Mouse (Mus musculus) stomach, embryonic 14.5 days (tissue): ENCODE measurements around the gene Abhd2. TPM values are rescaled to one million over a fixed set of nuclear protein-coding genes. Genes with fewer than 3 reads are reported as not detected.
"Not testable (repeated sequence)": the region's sequence is repeated elsewhere in the genome, so short reads cannot be mapped to it uniquely, and the experiment has no call there.

Experiments used
- ATAC-seq: fragments of 200-750 bp; cut with Nextera tagmentation; 2 replicates; pipeline ENCODE4 v1.8.0; 2017; ENCODE audit warnings: low read depth, moderate TSS enrichment; ENCODE audit not compliant: insufficient number of reproducible peaks, insufficient read depth, low FRiP score
- H3K27ac ChIP-seq: fragments of 300-500 bp; sonication (generic); 2 replicates; pipeline ENCODE4 v1.5.1; 2014; ENCODE audit warnings: mild to moderate bottlenecking, low read length, moderate library complexity, mixed read lengths
- H3K27me3 ChIP-seq: fragments of 300-500 bp; sonication (generic); 2 replicates; pipeline ENCODE4 v1.6.1; 2014; ENCODE audit warnings: low read length, control low read depth, mixed read lengths; ENCODE audit not compliant: control insufficient read depth, insufficient read depth
- H3K36me3 ChIP-seq: fragments of 300-500 bp; sonication (generic); 2 replicates; pipeline ENCODE4 v1.6.1; 2014; ENCODE audit warnings: mild to moderate bottlenecking, control low read depth, low read length, moderate library complexity, mixed read lengths; ENCODE audit not compliant: control insufficient read depth, insufficient read depth
- H3K4me1 ChIP-seq: fragments of 300-500 bp; sonication (generic); 2 replicates; pipeline ENCODE4 v1.6.1; 2014; ENCODE audit warnings: low read length, control low read depth, mixed read lengths; ENCODE audit not compliant: control insufficient read depth, insufficient read depth
- H3K4me2 ChIP-seq: fragments of 300-500 bp; sonication (generic); replicated peaks from 2 replicates; pipeline ENCODE4 v1.6.1; 2014; ENCODE audit warnings: low read depth, low read length, control low read depth
- H3K4me3 ChIP-seq: fragments of 300-500 bp; sonication (generic); 2 replicates; pipeline ENCODE4 v1.5.1; 2014; ENCODE audit warnings: low read depth, low read length, control low read depth
- H3K9ac ChIP-seq: fragments of 300-500 bp; sonication (generic); replicated peaks from 2 replicates; pipeline ENCODE4 v1.6.1; 2014; ENCODE audit warnings: low read depth, mild to moderate bottlenecking, control low read depth, low read length, moderate library complexity, mixed read lengths
- H3K9me3 ChIP-seq: fragments of 300-500 bp; sonication (generic); 2 replicates; pipeline ENCODE4 v1.6.1; 2016; ENCODE audit warnings: low read depth, low read length, control low read depth; ENCODE audit not compliant: control insufficient read depth
- WGBS: fragments of 180-500 bp; shearing (Covaris S2); extraction: QIAGEN DNeasy Blood & Tissue Kit; methylation state at CpG from one replicate; pipeline ENCODE4 v1.1.7; 2014; 5-methylcytosine and 5-hydroxymethylcytosine counted together
- polyA plus RNA-seq: library from polyadenylated mRNA; unstranded; fragments of >200 nt; fragmentation: Nextera tagmentation; extraction: Ambion mirVana; gene quantifications from 2 replicates; pipeline ENCODE4 v1.2.1, GENCODE M21; 2014

Gene Abhd2
- polyA plus RNA-seq, 1 experiment from 2014 or later, result 15.0 TPM

DNA sequence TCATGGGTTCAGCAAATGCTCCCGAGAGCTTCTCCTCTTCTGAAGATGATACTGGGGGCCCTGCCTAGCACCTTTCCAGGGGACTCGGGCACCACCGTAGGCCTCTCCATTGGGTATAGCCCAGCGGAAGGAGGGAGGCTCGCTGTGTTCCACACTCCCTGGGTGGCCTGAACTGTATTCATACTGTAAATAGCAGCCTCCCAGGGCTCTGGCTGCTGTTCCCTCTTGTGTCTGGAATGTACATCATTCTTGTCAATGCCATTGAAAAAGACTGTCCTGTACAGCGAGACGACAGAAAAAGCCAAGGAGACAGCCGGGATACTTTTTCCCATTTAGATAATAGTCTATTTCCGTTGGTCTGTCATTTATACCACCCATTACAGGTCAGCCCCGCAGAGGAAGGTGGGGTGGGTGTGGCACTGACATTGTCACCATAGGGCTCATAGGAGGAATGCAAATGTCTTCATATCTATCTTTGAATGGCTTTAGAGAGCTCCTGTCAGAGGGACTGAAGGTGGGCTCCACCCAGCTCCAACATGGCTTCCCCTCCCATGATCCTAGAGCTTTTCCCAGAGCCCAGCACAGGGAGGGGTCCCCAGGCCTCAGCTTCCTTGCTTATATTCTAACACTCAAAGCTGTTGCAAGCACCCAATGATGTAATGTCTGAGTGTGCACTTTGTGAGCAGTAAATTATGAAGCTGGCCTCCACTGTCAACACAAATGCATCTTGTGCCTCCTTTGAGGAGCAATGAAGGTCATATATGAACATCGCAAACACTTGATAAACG is 10.1 kb downstream of the Abhd2 start:
- H3K27ac ChIP-seq, result no peak overlapping the region
- no peak for ATAC-seq
- H3K4me3 ChIP-seq, result no peak overlapping the region
- H3K4me2 ChIP-seq, result no peak overlapping the region
- 57% methylated on average over 12 of the region's 12 CpGs for WGBS
- no peaks in the 10 kb centered on the region for H3K9me3 ChIP-seq
- H3K36me3 ChIP-seq, result no peaks in the 10 kb centered on the region
- no peak overlapping the region for H3K9ac ChIP-seq
- H3K27me3 ChIP-seq, result no peaks in the 10 kb centered on the region
- peaks cover 28% of the 10 kb centered on the region for H3K4me1 ChIP-seq

DNA sequence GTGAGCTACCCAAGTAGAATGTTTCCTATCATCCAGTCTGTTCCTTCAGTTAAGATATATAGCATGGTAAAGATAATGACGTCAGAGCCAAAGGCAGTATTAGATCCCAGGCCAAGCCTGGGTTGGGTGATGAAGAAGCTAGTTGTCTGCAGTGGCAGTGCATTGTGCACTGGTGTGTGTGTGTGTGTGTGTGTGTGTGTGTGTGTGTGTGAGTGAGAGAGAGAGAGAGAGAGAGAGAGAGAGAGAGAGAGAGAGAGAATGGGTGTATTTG is 10.6 kb downstream of the Abhd2 start:
- not testable (repeated sequence) for ATAC-seq

DNA sequence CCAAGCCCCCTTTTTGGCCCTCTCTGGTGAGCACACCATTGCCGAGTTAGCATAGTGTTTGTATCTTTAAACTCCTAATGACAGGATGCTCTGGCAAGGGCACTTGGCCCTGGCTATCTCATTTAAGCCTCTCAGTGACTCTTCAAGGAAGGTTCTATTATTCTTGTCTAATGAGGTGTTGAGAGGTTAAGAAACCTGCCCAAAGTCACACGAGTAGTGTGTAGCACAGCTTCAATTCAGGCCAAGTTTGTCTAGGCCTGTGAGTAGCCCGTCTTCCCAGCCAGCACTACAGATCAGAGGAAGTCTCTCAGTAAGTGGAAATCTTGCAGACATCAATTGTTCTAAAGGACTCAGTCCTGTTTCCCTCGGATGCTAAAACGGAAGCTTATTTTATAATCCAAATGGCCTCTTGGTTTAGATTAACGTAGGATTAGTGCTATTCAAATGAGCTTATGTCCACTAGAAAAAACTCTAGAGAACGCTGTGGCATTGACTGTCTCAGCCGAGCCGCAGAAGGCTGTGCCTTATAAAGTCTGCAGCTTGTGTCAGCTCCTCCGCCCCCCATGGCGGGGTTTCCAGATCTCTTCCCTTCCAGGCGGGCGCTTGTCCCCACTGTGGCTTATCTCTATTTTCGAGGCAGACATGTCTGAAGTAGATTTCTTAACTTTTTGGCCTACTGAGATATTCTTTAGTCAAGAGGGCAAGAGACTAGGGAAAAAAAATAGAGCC is 11.3 kb downstream of the Abhd2 start:
- Histone ChIP-seq H3K27me3 (no peaks in the 10 kb centered on the region), H3K9me3 (no peaks in the 10 kb centered on the region), H3K4me3 (no peak overlapping the region), H3K9ac (no peak overlapping the region), H3K36me3 (no peaks in the 10 kb centered on the region), H3K4me1 (peaks cover 19% of the 10 kb centered on the region), H3K4me2 (no peak overlapping the region), H3K27ac (no peak overlapping the region)
- WGBS, result 79% methylated on average over 14 of the region's 14 CpGs
- no peak for ATAC-seq

More for the DNA sequence above, 10.6 kb downstream of the Abhd2 start:
- H3K4me2 ChIP-seq, H3K36me3 ChIP-seq, H3K9ac ChIP-seq, H3K9me3 ChIP-seq, H3K27me3 ChIP-seq, H3K27ac ChIP-seq, H3K4me3 ChIP-seq: not testable (repeated sequence)
- WGBS, result 48% methylated on average over 1 of the region's 1 CpGs
- H3K4me1 ChIP-seq, result peaks cover 25% of the 10 kb centered on the region

DNA sequence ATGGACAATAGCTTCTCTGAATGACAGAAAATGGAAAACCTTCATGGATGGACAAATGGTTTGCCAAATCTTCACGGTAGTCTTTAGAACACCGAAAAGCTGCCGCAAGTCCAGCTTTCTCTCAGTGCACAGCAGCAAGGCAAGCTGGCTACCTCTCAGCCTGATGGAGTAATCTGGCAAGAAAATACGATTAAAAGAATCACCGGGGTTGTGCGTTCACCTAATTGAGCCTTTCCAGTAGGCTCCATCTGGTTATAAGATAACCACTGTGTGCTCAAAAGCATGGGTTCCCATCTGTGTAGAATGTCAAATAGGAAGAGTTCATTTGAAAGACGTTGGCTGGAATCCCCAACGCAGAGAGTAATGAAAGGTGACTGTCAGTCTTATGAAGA is 11.9 kb downstream of the Abhd2 start:
- WGBS, result 95% methylated on average over 8 of the region's 8 CpGs
- H3K27ac ChIP-seq, result no peak overlapping the region

DNA sequence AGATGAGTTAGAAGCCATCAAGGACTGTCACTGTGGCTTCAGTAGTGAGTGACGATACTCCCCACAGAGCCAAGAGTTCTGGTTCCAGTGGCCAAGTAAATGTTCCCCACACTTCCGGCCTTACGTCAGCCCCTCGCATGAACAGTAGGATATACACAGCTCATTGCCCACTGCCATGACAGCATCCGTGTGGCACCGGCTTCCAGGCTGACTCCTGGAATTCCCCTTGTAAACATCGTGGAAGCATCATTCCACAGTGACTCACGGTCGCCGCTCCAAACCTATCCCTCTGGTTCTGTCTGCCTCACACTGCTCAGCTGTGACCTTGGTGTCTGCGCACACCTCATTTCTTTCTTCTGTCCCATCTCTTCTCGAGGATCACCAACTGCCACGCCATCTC is 12.4 kb downstream of the Abhd2 start:
- no peak overlapping the region for H3K27ac ChIP-seq
- H3K4me1 ChIP-seq, result peaks cover 13% of the 10 kb centered on the region
- H3K9me3 ChIP-seq, result no peaks in the 10 kb centered on the region
- H3K4me2 ChIP-seq, result no peak overlapping the region
- no peaks in the 10 kb centered on the region for H3K27me3 ChIP-seq
- no peak for ATAC-seq
- H3K9ac ChIP-seq, result no peak overlapping the region
- no peak overlapping the region for H3K4me3 ChIP-seq
- no peaks in the 10 kb centered on the region for H3K36me3 ChIP-seq
- WGBS, result 69% methylated on average over 13 of the region's 13 CpGs

More for the DNA sequence above, 11.9 kb downstream of the Abhd2 start:
- ATAC-seq, result no peak
- Histone ChIP-seq H3K4me2 (no peak overlapping the region), H3K4me3 (no peak overlapping the region), H3K9ac (no peak overlapping the region), H3K27me3 (no peaks in the 10 kb centered on the region), H3K9me3 (no peaks in the 10 kb centered on the region), H3K36me3 (no peaks in the 10 kb centered on the region), H3K4me1 (peaks cover 14% of the 10 kb centered on the region)

DNA sequence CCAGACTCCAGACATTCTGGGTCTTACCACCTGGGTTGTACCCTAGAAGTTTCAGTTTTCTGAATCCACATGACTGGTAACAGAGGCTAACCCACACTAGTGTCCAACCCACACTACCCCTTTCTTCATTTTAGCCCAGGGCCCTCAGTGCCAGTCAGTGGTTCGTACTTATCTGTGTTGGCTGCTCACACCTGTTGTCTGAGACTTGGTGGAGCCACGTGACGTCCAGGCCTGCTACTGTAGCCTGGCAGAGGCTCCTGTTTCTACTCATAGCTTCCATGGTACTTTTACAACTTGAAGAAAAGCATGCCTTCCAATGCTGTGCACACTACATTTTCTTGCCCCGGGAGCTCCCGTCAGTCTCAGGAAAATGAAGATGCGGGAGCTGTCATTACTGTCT is 14.2 kb downstream of the Abhd2 start:
- no peak overlapping the region for H3K27ac ChIP-seq
- ATAC-seq, result no peak
- H3K4me3 ChIP-seq, result no peak overlapping the region
- H3K4me1 ChIP-seq, result peaks cover 13% of the 10 kb centered on the region
- 90% methylated on average over 6 of the region's 6 CpGs for WGBS
- H3K9ac ChIP-seq, result no peak overlapping the region
- H3K9me3 ChIP-seq, result no peaks in the 10 kb centered on the region
- no peaks in the 10 kb centered on the region for H3K27me3 ChIP-seq
- no peak overlapping the region for H3K4me2 ChIP-seq
- H3K36me3 ChIP-seq, result no peaks in the 10 kb centered on the region

DNA sequence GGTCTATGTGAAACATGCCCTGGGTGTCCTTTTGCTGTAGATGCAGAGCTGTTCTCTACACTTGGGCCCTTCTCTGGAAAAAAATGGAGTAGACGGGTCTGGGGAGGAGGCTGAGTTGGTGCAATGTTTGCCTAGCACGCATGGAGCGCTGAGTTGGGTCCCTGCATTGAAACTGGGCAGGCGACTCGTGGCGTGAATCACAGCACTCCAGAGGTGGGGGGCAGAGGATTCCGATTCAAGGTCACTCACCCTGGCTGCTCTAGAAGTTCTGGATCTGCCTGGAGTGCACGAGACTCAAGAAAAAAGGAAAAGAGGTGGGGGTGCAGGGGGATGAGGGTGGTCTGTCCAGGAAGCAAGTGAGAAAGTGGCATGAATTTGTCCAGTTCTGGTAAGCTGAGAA is 14.9 kb downstream of the Abhd2 start:
- ATAC-seq, result no peak
- H3K27ac ChIP-seq, result no peak overlapping the region
- H3K4me2 ChIP-seq, result no peak overlapping the region
- WGBS, result 74% methylated on average over 8 of the region's 8 CpGs
- no peak overlapping the region for H3K4me3 ChIP-seq
- no peaks in the 10 kb centered on the region for H3K36me3 ChIP-seq
- H3K27me3 ChIP-seq, result no peaks in the 10 kb centered on the region
- H3K9me3 ChIP-seq, result no peaks in the 10 kb centered on the region
- H3K4me1 ChIP-seq, result peaks cover 9% of the 10 kb centered on the region
- no peak overlapping the region for H3K9ac ChIP-seq

DNA sequence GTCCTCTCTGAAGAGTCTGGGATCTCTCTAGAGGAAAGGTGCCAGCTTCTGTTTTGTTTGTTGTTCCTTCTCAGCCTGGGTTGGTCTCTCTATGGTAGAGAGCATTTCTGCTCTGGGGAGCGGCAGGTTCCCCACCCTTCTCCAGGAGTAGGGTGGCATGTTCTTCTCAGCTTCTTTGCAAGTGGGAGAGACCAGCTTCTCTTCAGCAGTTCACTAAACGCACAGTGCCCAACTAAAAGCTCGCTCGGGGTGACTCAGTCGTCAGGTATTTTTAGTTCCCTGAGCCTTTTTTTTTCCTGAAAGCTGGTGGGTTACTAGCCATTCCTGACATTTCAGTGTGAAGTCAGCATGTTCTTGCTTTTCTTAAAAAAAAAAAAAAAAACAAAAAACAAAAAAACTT is 15.4 kb downstream of the Abhd2 start:
- H3K4me3 ChIP-seq, result no peak overlapping the region
- no peak overlapping the region for H3K4me2 ChIP-seq
- no peaks in the 10 kb centered on the region for H3K9me3 ChIP-seq
- peaks cover 5% of the 10 kb centered on the region for H3K4me1 ChIP-seq
- 92% methylated on average over 5 of the region's 5 CpGs for WGBS
- no peak overlapping the region for H3K27ac ChIP-seq
- no peak for ATAC-seq
- H3K36me3 ChIP-seq, result no peaks in the 10 kb centered on the region
- no peak overlapping the region for H3K9ac ChIP-seq
- no peaks in the 10 kb centered on the region for H3K27me3 ChIP-seq
